Mouse (Mus musculus) liver, adult 2 months (tissue): ENCODE measurements around the gene Brox. TPM values are rescaled to one million over a fixed set of nuclear protein-coding genes. Genes with fewer than 3 reads are reported as not detected.
"Not testable (repeated sequence)": the region's sequence is repeated elsewhere in the genome, so short reads cannot be mapped to it uniquely, and the experiment has no call there.

Experiments
- DNase-seq: peaks from one replicate; pipeline ENCODE4 v3.0.0-alpha.2; 2011; ENCODE audit warnings: low read depth, low spot score; ENCODE audit errors: extremely low read depth
- H3K27ac ChIP-seq: fragments of 200-500 bp; replicated peaks from 2 replicates; pipeline ENCODE4 v1.5.1; 2012; ENCODE audit warnings: low read depth, mild to moderate bottlenecking, control low read depth, inconsistent platforms, low read length; ENCODE audit not compliant: insufficient read depth
- H3K27me3 ChIP-seq: fragments of 200-500 bp; 2 replicates; pipeline ENCODE4 v1.6.1; 2012; ENCODE audit warnings: mild to moderate bottlenecking, moderate library complexity, low read length, inconsistent platforms; ENCODE audit not compliant: control insufficient read depth, insufficient read depth
- H3K36me3 ChIP-seq: fragments of 200-500 bp; 2 replicates; pipeline ENCODE4 v1.6.1; 2012; ENCODE audit warnings: low read length, inconsistent platforms; ENCODE audit not compliant: control insufficient read depth, insufficient read depth
- H3K4me1 ChIP-seq: fragments of 200-500 bp; 2 replicates; pipeline ENCODE4 v1.6.1; 2011; ENCODE audit warnings: low read length; ENCODE audit not compliant: control insufficient read depth, insufficient read depth
- H3K4me3 ChIP-seq: fragments of 200-500 bp; 2 replicates; pipeline ENCODE4 v1.5.1; 2011; ENCODE audit warnings: low read depth, mild to moderate bottlenecking, control low read depth, low read length, moderate library complexity; ENCODE audit not compliant: insufficient read depth
- H3K79me2 ChIP-seq: fragments of 200-500 bp; 2 replicates; pipeline ENCODE4 v1.6.1; 2012; ENCODE audit warnings: inconsistent platforms, mild to moderate bottlenecking, low read length, moderate library complexity; ENCODE audit not compliant: control insufficient read depth, insufficient read depth
- H3K9ac ChIP-seq: fragments of 200-500 bp; 2 replicates; pipeline ENCODE4 v1.6.1; 2012; ENCODE audit warnings: low read depth, mild to moderate bottlenecking, control low read depth, inconsistent platforms, low read length
- CTCF ChIP-seq: fragments of 200-500 bp; IDR thresholded peaks from 2 replicates; pipeline ENCODE4 v1.5.1; 2011; ENCODE audit warnings: low read depth, low read length, control low read depth
- POLR2A ChIP-seq: fragments of 200-500 bp; IDR thresholded peaks from 2 replicates; pipeline ENCODE4 v1.6.1; 2011; ENCODE audit warnings: low read length, control low read depth; ENCODE audit not compliant: insufficient read depth; ENCODE audit errors: extremely low read depth
- WGBS: fragments of 180-500 bp; shearing (Covaris S2); methylation state at CpG from one replicate; pipeline ENCODE4 v1.1.7; 2018; 5-methylcytosine and 5-hydroxymethylcytosine counted together
- polyA plus RNA-seq: library from polyadenylated mRNA; depleted of rRNA; stranded (reverse); fragments of >200 nt; gene quantifications from 2 replicates; pipeline ENCODE4 v1.2.3, GENCODE M21; 2012
- total RNA-seq: library from RNA; depleted of rRNA; stranded (reverse); fragments of >200 nt; gene quantifications from 2 replicates; pipeline ENCODE4 v1.2.3, GENCODE M21; 2014

Brox gene
- total and polyA plus RNA-seq, 2 experiments, result 8.2 to 29.5 TPM

DNA sequence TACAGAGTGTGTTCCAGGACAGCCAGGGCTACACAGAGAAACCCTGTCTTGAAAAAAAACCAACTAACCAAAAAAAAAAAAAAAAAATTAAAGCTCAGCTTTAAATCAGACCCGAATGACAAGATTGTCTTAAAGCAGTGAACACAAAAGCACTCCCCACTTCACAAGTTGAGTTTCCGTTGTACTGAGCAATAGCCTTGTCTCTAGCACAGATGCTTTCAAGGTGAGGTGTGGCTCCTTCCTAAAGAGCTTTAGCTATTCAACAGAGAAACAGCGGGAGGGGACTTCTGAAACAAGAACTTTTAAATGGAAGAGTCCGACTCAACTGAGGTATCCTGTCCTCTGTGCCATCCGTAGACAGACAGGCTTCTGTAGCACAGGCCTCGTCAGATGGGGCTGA is 27.4 kb upstream of the Brox start:
- Histone ChIP-seq H3K4me1 (no peaks in the 10 kb centered on the region), H3K36me3 (peaks cover 58% of the 10 kb centered on the region), H3K4me3 (no peak overlapping the region), H3K9ac (no peak overlapping the region), H3K27me3 (no peaks in the 10 kb centered on the region), H3K27ac (no peak overlapping the region), H3K79me2 (no peaks in the 10 kb centered on the region)
- 98% methylated on average over 6 of the region's 6 CpGs for WGBS
- TF ChIP-seq POLR2A, result no peak
- TF ChIP-seq CTCF, result no peak
- DNase-seq, result no peak

DNA sequence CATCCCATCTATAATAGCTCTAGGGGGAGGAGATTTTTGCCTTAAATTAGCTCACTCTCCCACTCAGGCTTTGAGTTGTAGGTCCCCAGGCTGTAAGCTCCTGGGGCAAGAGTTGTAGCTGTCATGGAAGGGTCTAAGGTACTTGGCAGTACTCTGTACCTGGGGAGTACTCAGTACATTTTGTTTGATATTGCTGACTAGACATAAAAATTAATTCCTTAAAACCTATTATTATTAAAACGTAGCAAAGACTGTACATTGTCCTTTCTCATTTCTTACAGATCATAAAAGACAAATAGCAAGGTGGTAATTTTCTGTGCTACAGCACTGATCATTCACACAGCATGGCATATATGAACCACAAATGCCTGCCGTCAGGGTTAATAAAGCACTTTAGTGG is 26.9 kb upstream of the Brox start:
- H3K9ac ChIP-seq, result no peak overlapping the region
- H3K4me3 ChIP-seq, result no peak overlapping the region
- WGBS, result 96% methylated on average over 2 of the region's 2 CpGs
- no peaks in the 10 kb centered on the region for H3K4me1 ChIP-seq
- DNase-seq, result no peak
- no peak for TF ChIP-seq CTCF
- no peak for TF ChIP-seq POLR2A
- H3K79me2 ChIP-seq, result no peaks in the 10 kb centered on the region
- H3K36me3 ChIP-seq, result peaks cover 56% of the 10 kb centered on the region
- no peak overlapping the region for H3K27ac ChIP-seq
- H3K27me3 ChIP-seq, result no peaks in the 10 kb centered on the region

GRCm38 (mm10) chr1:183322496-183322895 is 25.4 kb upstream of the Brox start:
- H3K79me2 ChIP-seq, H3K27ac ChIP-seq, H3K9ac ChIP-seq, H3K27me3 ChIP-seq, H3K4me3 ChIP-seq, H3K4me1 ChIP-seq, DNase-seq: not testable (repeated sequence)
- peaks cover 52% of the 10 kb centered on the region for H3K36me3 ChIP-seq
- WGBS, result 74% methylated on average over 5 of the region's 5 CpGs

DNA sequence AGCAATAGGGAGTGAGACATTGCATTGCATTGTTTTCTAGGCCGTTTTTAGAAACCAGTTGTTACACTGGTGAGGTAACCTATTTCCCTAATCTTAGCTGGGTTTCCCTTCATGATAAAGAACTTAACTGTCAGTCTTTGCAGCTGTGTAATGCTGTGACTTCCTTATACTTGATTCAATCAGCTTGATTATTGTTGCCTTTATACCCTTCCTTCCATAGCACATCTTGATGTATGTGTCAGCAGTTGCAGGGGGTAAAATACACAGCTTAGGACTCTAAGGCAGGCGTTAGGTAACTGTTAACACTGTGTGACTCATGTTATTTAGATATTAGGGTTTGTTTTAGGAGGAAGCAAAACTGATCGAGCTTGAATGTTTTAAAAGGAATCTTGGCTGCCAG is 23.6 kb upstream of the Brox start:
- H3K27ac ChIP-seq, result no peak overlapping the region
- 47% methylated on average over 3 of the region's 3 CpGs for WGBS

DNA sequence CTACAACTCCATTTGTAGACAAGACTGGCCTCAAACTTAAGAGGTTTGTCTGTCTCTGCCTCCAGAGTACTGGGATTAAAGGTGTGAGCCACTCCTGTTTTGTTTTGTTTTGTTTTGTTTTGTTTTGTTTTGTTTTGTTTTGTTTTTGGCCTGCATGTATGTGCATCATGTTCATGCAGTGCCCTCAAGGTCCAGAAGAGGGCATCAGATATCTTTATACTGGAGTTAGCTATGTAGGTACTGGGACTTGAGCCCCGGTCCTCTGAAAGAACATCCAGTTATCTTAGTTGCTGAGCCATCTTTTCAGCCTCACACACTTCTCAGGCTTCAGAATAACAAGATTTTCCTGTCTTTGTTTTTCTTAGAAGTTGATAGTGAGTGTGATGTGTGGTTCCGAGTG is 18.7 kb upstream of the Brox start:
- H3K4me1 ChIP-seq, result peaks cover 3% of the 10 kb centered on the region; the same call in 1 of the 2 replicates
- no peak overlapping the region for H3K4me3 ChIP-seq
- H3K27ac ChIP-seq, result no peak overlapping the region
- no peaks in the 10 kb centered on the region for H3K79me2 ChIP-seq
- H3K9ac ChIP-seq, result no peak overlapping the region
- H3K36me3 ChIP-seq, result peaks cover 42% of the 10 kb centered on the region
- peak; percentile 18 for DNase-seq
- TF ChIP-seq CTCF (no peak), POLR2A (no peak)
- no peaks in the 10 kb centered on the region for H3K27me3 ChIP-seq
- WGBS, result 90% methylated on average over 2 of the region's 2 CpGs

More for the DNA sequence above, 23.6 kb upstream of the Brox start:
- TF ChIP-seq POLR2A (no peak), CTCF (no peak)
- H3K4me3 ChIP-seq, result no peak overlapping the region
- H3K9ac ChIP-seq, result no peak overlapping the region
- peaks cover 51% of the 10 kb centered on the region for H3K36me3 ChIP-seq
- H3K27me3 ChIP-seq, result no peaks in the 10 kb centered on the region
- DNase-seq, result no peak
- no peaks in the 10 kb centered on the region for H3K79me2 ChIP-seq
- H3K4me1 ChIP-seq, result no peaks in the 10 kb centered on the region

DNA sequence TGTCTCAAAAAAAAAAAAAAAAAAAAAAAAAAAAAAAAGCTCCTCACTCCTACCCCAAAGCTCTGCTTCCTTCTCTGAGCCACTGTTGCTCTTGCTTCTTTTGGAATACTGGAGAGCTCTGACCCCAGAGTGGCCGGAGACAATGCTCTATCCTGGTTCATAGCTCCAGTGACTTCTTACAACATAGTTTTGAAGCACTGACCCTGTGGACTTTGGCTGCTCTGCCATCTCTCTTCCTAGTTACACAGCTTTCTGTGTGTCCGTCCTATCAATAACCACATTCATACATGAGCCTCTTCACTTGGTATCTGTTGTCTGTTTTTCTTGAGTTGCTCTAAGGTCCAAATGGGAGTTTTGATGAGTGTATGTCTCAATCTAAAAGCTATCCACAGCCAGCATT is 15.0 kb upstream of the Brox start:
- no peaks in the 10 kb centered on the region for H3K27me3 ChIP-seq
- H3K27ac ChIP-seq, result no peak overlapping the region
- no peaks in the 10 kb centered on the region; the same call in 1 of the 2 replicates for H3K79me2 ChIP-seq
- peaks cover 31% of the 10 kb centered on the region for H3K36me3 ChIP-seq
- H3K9ac ChIP-seq, result no peak overlapping the region
- TF ChIP-seq POLR2A (no peak), CTCF (no peak)
- H3K4me3 ChIP-seq, result no peak overlapping the region
- WGBS, result 32% methylated on average over 2 of the region's 2 CpGs
- peak; percentile 84 for DNase-seq
- H3K4me1 ChIP-seq, result peaks cover 3% of the 10 kb centered on the region; the same call in 1 of the 2 replicates

DNA sequence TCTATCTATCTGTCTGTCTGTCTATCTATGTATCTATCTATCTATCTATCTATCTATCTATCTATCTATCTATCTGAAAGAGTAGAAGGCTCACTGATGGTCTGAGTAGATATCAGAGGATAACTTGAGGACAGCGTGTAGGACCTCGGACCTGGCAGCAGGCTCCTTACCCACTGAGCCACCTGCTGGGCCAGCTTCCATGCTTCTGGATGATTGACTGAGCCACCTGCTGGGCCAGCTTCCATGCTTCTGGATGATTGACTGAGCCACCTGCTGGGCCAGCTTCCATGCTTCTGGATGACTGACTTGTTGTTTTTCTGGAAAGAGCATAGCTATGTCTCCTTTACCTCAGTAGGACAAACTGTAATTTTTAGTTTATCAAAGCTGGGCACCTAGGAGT is 12.5 kb upstream of the Brox start:
- 94% methylated on average over 2 of the region's 2 CpGs for WGBS
- not testable (repeated sequence) for H3K27ac ChIP-seq, H3K27me3 ChIP-seq, H3K79me2 ChIP-seq, H3K4me3 ChIP-seq, H3K9ac ChIP-seq, H3K4me1 ChIP-seq, DNase-seq
- H3K36me3 ChIP-seq, result peaks cover 17% of the 10 kb centered on the region
